Mouse (Mus musculus): Measurements from ENCODE around the gene Timm50.

DNA sequence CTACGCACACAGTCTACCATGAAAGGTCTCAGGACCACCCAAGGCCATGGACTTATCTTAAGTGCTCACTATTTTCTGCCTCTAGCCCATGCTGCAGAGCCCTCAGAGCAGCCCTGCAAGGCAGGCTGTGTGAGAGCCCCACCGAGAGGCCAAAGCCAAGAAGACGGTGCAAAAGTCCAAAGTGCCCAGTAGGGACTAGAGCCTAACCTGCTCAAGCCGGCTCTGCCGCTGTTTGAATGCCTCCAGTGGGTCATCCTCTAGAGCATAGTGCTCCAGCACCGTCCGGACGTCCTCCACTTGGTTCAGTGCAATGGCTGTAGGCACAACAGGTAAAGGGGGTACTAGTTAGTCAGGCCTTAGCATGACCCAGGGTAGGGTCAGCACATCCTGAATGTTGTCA lies 5.7 kb downstream of the Timm50 start:
- TF ChIP-seq POLR2A (IDR thresholded peaks at IDR 0.05; ENCODE audit: low read depth, low read length) (no peak), CTCF (IDR thresholded peaks at IDR 0.05; ENCODE audit: borderline replicate concordance, insufficient read depth, low read length) (no peak)

All from embryonic fibroblast, embryonic 13.5 days (primary cell).